Mouse (Mus musculus): ENCODE results near the gene Ten1. TPM values are rescaled to one million over a fixed set of nuclear protein-coding genes. Genes with fewer than 3 reads are reported as not detected.

Ten1 gene
- polyA plus RNA-seq, 1 experiment from 2014 or later: 88.8 TPM

Other genes starting within 250 kb of the Ten1 start
- 4.8 and 5.5 TPM in 2 replicates for gene Itgb4, start 224.1 kb upstream of the Ten1 start, polyA plus RNA-seq (2014; fragmentation: Nextera tagmentation; extraction: Ambion mirVana)
- gene Galk1, start 186.1 kb upstream of the Ten1 start, polyA plus RNA-seq (2014; fragmentation: Nextera tagmentation; extraction: Ambion mirVana): 235 and 236 TPM in 2 replicates
- 1,654 and 1,734 TPM in 2 replicates for gene H3f3b, start 170.9 kb upstream of the Ten1 start, polyA plus RNA-seq (2014; fragmentation: Nextera tagmentation; extraction: Ambion mirVana)
- gene Unk, start 168.5 kb upstream of the Ten1 start, polyA plus RNA-seq (2014; fragmentation: Nextera tagmentation; extraction: Ambion mirVana): 29.8 and 34.5 TPM in 2 replicates
- 2.6 and 3.5 TPM in 2 replicates for gene Unc13d, start 120.9 kb upstream of the Ten1 start, polyA plus RNA-seq (2014; fragmentation: Nextera tagmentation; extraction: Ambion mirVana)
- gene Wbp2, start 111.9 kb upstream of the Ten1 start, polyA plus RNA-seq (2014; fragmentation: Nextera tagmentation; extraction: Ambion mirVana): 78.0 and 85.0 TPM in 2 replicates
- gene Trim47, start 71.6 kb upstream of the Ten1 start, polyA plus RNA-seq (2014; fragmentation: Nextera tagmentation; extraction: Ambion mirVana): 10.8 and 13.1 TPM in 2 replicates
- gene Trim65, start 67.7 kb upstream of the Ten1 start, polyA plus RNA-seq (2014; fragmentation: Nextera tagmentation; extraction: Ambion mirVana): 5.3 and 5.5 TPM in 2 replicates
- 111 and 113 TPM in 2 replicates for gene Mrpl38, start 60.0 kb upstream of the Ten1 start, polyA plus RNA-seq (2014; fragmentation: Nextera tagmentation; extraction: Ambion mirVana)
- gene Fbf1, start 30.7 kb upstream of the Ten1 start, polyA plus RNA-seq (2014; fragmentation: Nextera tagmentation; extraction: Ambion mirVana): 22.8 and 23.3 TPM in 2 replicates
- gene Acox1, start 190 bp downstream of the Ten1 start, polyA plus RNA-seq (2014; fragmentation: Nextera tagmentation; extraction: Ambion mirVana): 33.3 and 35.1 TPM in 2 replicates
- 3.2 and 3.7 TPM in 2 replicates for gene Evpl, start 39.2 kb downstream of the Ten1 start, polyA plus RNA-seq (2014; fragmentation: Nextera tagmentation; extraction: Ambion mirVana)
- 78.1 and 83.2 TPM in 2 replicates for gene Srp68, start 75.4 kb downstream of the Ten1 start, polyA plus RNA-seq (2014; fragmentation: Nextera tagmentation; extraction: Ambion mirVana)
- 0.11 and 0.15 TPM in 2 replicates for gene Galr2, start 82.1 kb downstream of the Ten1 start, polyA plus RNA-seq (2014; fragmentation: Nextera tagmentation; extraction: Ambion mirVana)
- 63.8 TPM in 2 replicates for gene Exoc7, start 108.4 kb downstream of the Ten1 start, polyA plus RNA-seq (2014; fragmentation: Nextera tagmentation; extraction: Ambion mirVana)
- gene Foxj1, start 136.5 kb downstream of the Ten1 start, polyA plus RNA-seq (2014; fragmentation: Nextera tagmentation; extraction: Ambion mirVana): 0.95 and 0.97 TPM in 2 replicates
- gene Rnf157, start 214.2 kb downstream of the Ten1 start, polyA plus RNA-seq (2014; fragmentation: Nextera tagmentation; extraction: Ambion mirVana): 14.6 and 19.9 TPM in 2 replicates
- gene Ubald2, start 235.2 kb downstream of the Ten1 start, polyA plus RNA-seq (2014; fragmentation: Nextera tagmentation; extraction: Ambion mirVana): 76.2 and 78.5 TPM in 2 replicates